Mouse (Mus musculus) forebrain, embryonic 10.5 days (tissue): Measurements from ENCODE around the gene Med20. TPM values are rescaled to one million over a fixed set of nuclear protein-coding genes. Genes with fewer than 3 reads are reported as not detected.
A peak's percentile ranks its signal among the peaks of the same experiment; 100 is the strongest.
"Not testable (repeated sequence)": the region's sequence is repeated elsewhere in the genome, so short reads cannot be mapped to it uniquely, and the experiment has no call there.

Experiments
- DNase-seq: peaks from one replicate; pipeline ENCODE4 v3.0.0-alpha.2; 2017; ENCODE audit warnings: low spot score; ENCODE audit errors: extremely low spot score
- H3K27ac ChIP-seq: fragments of 300-500 bp; sonication (generic); 2 replicates; pipeline ENCODE4 v1.5.1; 2016; ENCODE audit warnings: mild to moderate bottlenecking
- H3K27me3 ChIP-seq: fragments of 300-500 bp; sonication (generic); 2 replicates; pipeline ENCODE4 v1.6.1; 2016; ENCODE audit warnings: mild to moderate bottlenecking; ENCODE audit not compliant: poor library complexity, severe bottlenecking
- H3K36me3 ChIP-seq: fragments of 300-500 bp; sonication (generic); replicated peaks from 2 replicates; pipeline ENCODE4 v1.6.1; 2016; ENCODE audit warnings: mild to moderate bottlenecking, moderate library complexity
- H3K4me1 ChIP-seq: fragments of 300-500 bp; sonication (generic); 2 replicates; pipeline ENCODE4 v1.6.1; 2016
- H3K4me3 ChIP-seq: fragments of 300-500 bp; sonication (generic); 2 replicates; pipeline ENCODE4 v1.5.1; 2016; ENCODE audit warnings: mild to moderate bottlenecking, moderate library complexity
- H3K9me3 ChIP-seq: fragments of 300-500 bp; sonication (generic); 2 replicates; pipeline ENCODE4 v1.6.1; 2016; ENCODE audit warnings: mild to moderate bottlenecking, moderate library complexity
- WGBS: fragments of 180-500 bp; shearing (Covaris S2); methylation state at CpG from one replicate; pipeline ENCODE4 v1.1.7; 2016; 5-methylcytosine and 5-hydroxymethylcytosine counted together
- polyA plus RNA-seq: library from polyadenylated mRNA; unstranded; fragments of >200 nt; fragmentation: Nextera tagmentation; extraction: Ambion mirVana; gene quantifications from 2 replicates; pipeline ENCODE4 v1.2.1, GENCODE M21; 2016

Gene Med20
- polyA plus RNA-seq, 1 experiment from 2014 or later: 43.4 TPM

- Histone ChIP-seq H3K4me1 (peaks cover 47% of the 10 kb centered on the region), H3K36me3 (peaks cover 74% of the 10 kb centered on the region), H3K4me3 (peak overlapping the region; percentile 1; the same call in 1 of the 2 replicates), H3K27ac (peak overlapping the region; percentile 90)
- DNase-seq, H3K27me3 ChIP-seq, H3K9me3 ChIP-seq: not testable (repeated sequence)
- 86% methylated on average over 10 of the region's 10 CpGs for WGBS
These were observed 12.6 kb upstream of the Med20 start for GRCm38 (mm10) chr17:47598580-47599304.

GRCm38 (mm10) chr17:47599511-47600297 lies 11.7 kb upstream of the Med20 start:
- Histone ChIP-seq H3K27me3 (no peaks in the 10 kb centered on the region), H3K4me1 (peaks cover 40% of the 10 kb centered on the region), H3K4me3 (no peak overlapping the region), H3K27ac (no peak overlapping the region), H3K36me3 (peaks cover 83% of the 10 kb centered on the region), H3K9me3 (no peaks in the 10 kb centered on the region)
- DNase-seq: no peak
- 85% methylated on average over 11 of the region's 11 CpGs for WGBS

- H3K27ac ChIP-seq: no peak overlapping the region
- DNase-seq: no peak
- no peaks in the 10 kb centered on the region for H3K27me3 ChIP-seq
- H3K4me3 ChIP-seq: no peak overlapping the region
- H3K9me3 ChIP-seq: no peaks in the 10 kb centered on the region
- WGBS: 92% methylated on average over 13 of the region's 13 CpGs
- peaks cover 94% of the 10 kb centered on the region for H3K36me3 ChIP-seq
- H3K4me1 ChIP-seq: peaks cover 29% of the 10 kb centered on the region
These were observed 10.6 kb upstream of the Med20 start for GRCm38 (mm10) chr17:47600601-47601388.

- Histone ChIP-seq H3K4me1 (peaks cover 23% of the 10 kb centered on the region), H3K4me3 (no peak overlapping the region), H3K27me3 (no peaks in the 10 kb centered on the region), H3K36me3 (peaks cover 97% of the 10 kb centered on the region), H3K9me3 (no peaks in the 10 kb centered on the region), H3K27ac (no peak overlapping the region)
- WGBS: 96% methylated on average over 10 of the region's 10 CpGs
- no peak for DNase-seq
These were observed 10.0 kb upstream of the Med20 start for GRCm38 (mm10) chr17:47601389-47601755.

GRCm38 (mm10) chr17:47602289-47602688 lies 9.1 kb upstream of the Med20 start:
- Histone ChIP-seq H3K36me3 (peaks cover 97% of the 10 kb centered on the region), H3K27ac (no peak overlapping the region), H3K4me1 (peaks cover 14% of the 10 kb centered on the region), H3K9me3 (no peaks in the 10 kb centered on the region), H3K4me3 (no peak overlapping the region), H3K27me3 (no peaks in the 10 kb centered on the region)
- DNase-seq: no peak
- 92% methylated on average over 11 of the region's 11 CpGs for WGBS

- 76% methylated on average over 5 of the region's 5 CpGs for WGBS
- H3K36me3 ChIP-seq: peaks cover 80% of the 10 kb centered on the region
- no peak for DNase-seq
These were observed 5.2 kb upstream of the Med20 start for GRCm38 (mm10) chr17:47606220-47606619.

GRCm38 (mm10) chr17:47609182-47609581 lies 2.2 kb upstream of the Med20 start:
- Histone ChIP-seq H3K4me3 (peak overlapping the region; percentile 88; the same call in 1 of the 2 replicates), H3K27me3 (no peaks in the 10 kb centered on the region), H3K4me1 (peaks cover 28% of the 10 kb centered on the region), H3K36me3 (peaks cover 68% of the 10 kb centered on the region), H3K27ac (no peak overlapping the region), H3K9me3 (no peaks in the 10 kb centered on the region)
- WGBS: 96% methylated on average over 4 of the region's 4 CpGs
- no peak for DNase-seq

More at GRCm38 (mm10) chr17:47606220-47606619, 5.2 kb upstream of the Med20 start:
- H3K27ac ChIP-seq: no peak overlapping the region
- no peaks in the 10 kb centered on the region for H3K27me3 ChIP-seq
- no peak overlapping the region for H3K4me3 ChIP-seq
- H3K9me3 ChIP-seq: no peaks in the 10 kb centered on the region
- peaks cover 17% of the 10 kb centered on the region for H3K4me1 ChIP-seq

- Histone ChIP-seq H3K27ac (peak overlapping the region; percentile 86), H3K36me3 (peaks cover 65% of the 10 kb centered on the region)
These were observed 240 bp downstream of the Med20 start for GRCm38 (mm10) chr17:47611661-47611982.

GRCm38 (mm10) chr17:47614018-47614417 lies 2.6 kb downstream of the Med20 start:
- no peak overlapping the region for H3K27ac ChIP-seq
- no peak for DNase-seq
- no peaks in the 10 kb centered on the region for H3K27me3 ChIP-seq
- no peak overlapping the region for H3K4me3 ChIP-seq
- peaks cover 63% of the 10 kb centered on the region for H3K36me3 ChIP-seq
- no peaks in the 10 kb centered on the region for H3K9me3 ChIP-seq
- WGBS: 88% methylated on average over 1 of the region's 1 CpGs
- H3K4me1 ChIP-seq: peaks cover 27% of the 10 kb centered on the region

More at GRCm38 (mm10) chr17:47611661-47611982, 240 bp downstream of the Med20 start:
- Histone ChIP-seq H3K9me3 (no peaks in the 10 kb centered on the region), H3K4me1 (peaks cover 28% of the 10 kb centered on the region), H3K27me3 (no peaks in the 10 kb centered on the region), H3K4me3 (peak overlapping the region; percentile 88)
- WGBS: under 1% methylated on average over 13 of the region's 13 CpGs
- DNase-seq: no peak

GRCm38 (mm10) chr17:47616119-47616518 lies 4.7 kb downstream of the Med20 start:
- H3K27ac ChIP-seq: no peak overlapping the region
- H3K4me3 ChIP-seq: no peak overlapping the region
- no peaks in the 10 kb centered on the region for H3K9me3 ChIP-seq
- H3K36me3 ChIP-seq: peaks cover 79% of the 10 kb centered on the region
- no peaks in the 10 kb centered on the region for H3K27me3 ChIP-seq
- DNase-seq: no peak
- peaks cover 11% of the 10 kb centered on the region for H3K4me1 ChIP-seq
- WGBS: 96% methylated on average over 8 of the region's 8 CpGs

GRCm38 (mm10) chr17:47616652-47617051 lies 5.3 kb downstream of the Med20 start:
- Histone ChIP-seq H3K4me1 (peaks cover 11% of the 10 kb centered on the region), H3K27ac (no peak overlapping the region), H3K9me3 (no peaks in the 10 kb centered on the region), H3K4me3 (no peak overlapping the region), H3K36me3 (peaks cover 84% of the 10 kb centered on the region), H3K27me3 (no peaks in the 10 kb centered on the region)
- WGBS: 95% methylated on average over 4 of the region's 4 CpGs
- DNase-seq: no peak

GRCm38 (mm10) chr17:47617605-47618307 lies 6.4 kb downstream of the Med20 start:
- Histone ChIP-seq H3K27me3 (no peaks in the 10 kb centered on the region), H3K27ac (peak overlapping the region; percentile 30; the same call in 1 of the 2 replicates), H3K9me3 (no peaks in the 10 kb centered on the region), H3K36me3 (peaks cover 95% of the 10 kb centered on the region), H3K4me3 (no peak overlapping the region), H3K4me1 (peaks cover 3% of the 10 kb centered on the region)
- DNase-seq: no peak
- WGBS: 87% methylated on average over 9 of the region's 9 CpGs
